Mouse (Mus musculus): ENCODE results near the gene Nbea. TPM values are rescaled to one million over a fixed set of nuclear protein-coding genes. Genes with fewer than 3 reads are reported as not detected.
"Not testable (repeated sequence)": the region's sequence is repeated elsewhere in the genome, so short reads cannot be mapped to it uniquely, and the experiment has no call there.

The Nbea gene
- polyA plus RNA-seq, 1 experiment from 2014 or later, result 8.5 TPM

- ATAC-seq, result no peak
- H3K36me3 ChIP-seq, result no peaks in the 10 kb centered on the region
- no peak overlapping the region for H3K4me2 ChIP-seq (replicated peaks)
- WGBS, result 59% methylated on average over 2 of the region's 2 CpGs
- no peaks in the 10 kb centered on the region for H3K4me1 ChIP-seq (replicated peaks)
- H3K27ac ChIP-seq, result no peak overlapping the region
- H3K9ac ChIP-seq, result no peak overlapping the region
- no peak overlapping the region for H3K4me3 ChIP-seq (replicated peaks)
- no peaks in the 10 kb centered on the region for H3K27me3 ChIP-seq (replicated peaks)
- no peaks in the 10 kb centered on the region for H3K9me3 ChIP-seq
These were observed 531.2 kb downstream of the Nbea start for GRCm38 (mm10) chr3:55652321-55652720.

GRCm38 (mm10) chr3:55651877-55652276 lies 531.6 kb downstream of the Nbea start:
- Histone ChIP-seq H3K4me2 (replicated peaks) (no peak overlapping the region), H3K9ac (no peak overlapping the region), H3K36me3 (no peaks in the 10 kb centered on the region), H3K27me3 (replicated peaks) (no peaks in the 10 kb centered on the region), H3K27ac (no peak overlapping the region), H3K4me3 (replicated peaks) (no peak overlapping the region), H3K4me1 (replicated peaks) (no peaks in the 10 kb centered on the region), H3K9me3 (no peaks in the 10 kb centered on the region)
- ATAC-seq, result no peak
- WGBS, result 80% methylated on average over 4 of the region's 4 CpGs

- Histone ChIP-seq H3K4me2 (replicated peaks) (no peak overlapping the region), H3K9ac (no peak overlapping the region), H3K27me3 (replicated peaks) (no peaks in the 10 kb centered on the region), H3K9me3 (no peaks in the 10 kb centered on the region), H3K4me1 (replicated peaks) (no peaks in the 10 kb centered on the region), H3K36me3 (no peaks in the 10 kb centered on the region), H3K4me3 (replicated peaks) (no peak overlapping the region), H3K27ac (no peak overlapping the region)
- 72% methylated on average over 5 of the region's 5 CpGs for WGBS
- no peak for ATAC-seq
These were observed 534.0 kb downstream of the Nbea start for GRCm38 (mm10) chr3:55649541-55649940.

- no peak overlapping the region for H3K27ac ChIP-seq
- H3K9me3 ChIP-seq, result no peaks in the 10 kb centered on the region
- no peak overlapping the region for H3K4me2 ChIP-seq (replicated peaks)
- H3K4me1 ChIP-seq (replicated peaks), result no peaks in the 10 kb centered on the region
- no peak overlapping the region for H3K4me3 ChIP-seq (replicated peaks)
- no peak overlapping the region for H3K9ac ChIP-seq
- H3K27me3 ChIP-seq (replicated peaks), result no peaks in the 10 kb centered on the region
- 0 out of 2 replicates have a peak, but pooled peaks cover 3% of the 10 kb centered on the region for H3K36me3 ChIP-seq
- 86% methylated on average over 4 of the region's 4 CpGs for WGBS
- ATAC-seq, result no peak
These were observed 535.2 kb downstream of the Nbea start for GRCm38 (mm10) chr3:55648299-55648698.

GRCm38 (mm10) chr3:55647176-55647575 lies 536.3 kb downstream of the Nbea start:
- no peaks in the 10 kb centered on the region for H3K4me1 ChIP-seq (replicated peaks)
- ATAC-seq, result no peak
- H3K4me2 ChIP-seq (replicated peaks), result no peak overlapping the region
- WGBS, result 63% methylated on average over 6 of the region's 6 CpGs
- 0 out of 2 replicates have a peak, but pooled peaks cover 3% of the 10 kb centered on the region for H3K36me3 ChIP-seq
- H3K27me3 ChIP-seq (replicated peaks), result no peaks in the 10 kb centered on the region
- no peak overlapping the region for H3K9ac ChIP-seq
- H3K9me3 ChIP-seq, result no peaks in the 10 kb centered on the region
- no peak overlapping the region for H3K4me3 ChIP-seq (replicated peaks)
- H3K27ac ChIP-seq, result no peak overlapping the region

GRCm38 (mm10) chr3:55646437-55646836 lies 537.1 kb downstream of the Nbea start:
- 67% methylated on average over 3 of the region's 3 CpGs for WGBS
- H3K36me3 ChIP-seq, result 0 out of 2 replicates have a peak, but pooled peaks cover 3% of the 10 kb centered on the region
- ATAC-seq, result no peak
- H3K4me3 ChIP-seq (replicated peaks), result no peak overlapping the region
- H3K27ac ChIP-seq, result no peak overlapping the region
- H3K4me1 ChIP-seq (replicated peaks), result no peaks in the 10 kb centered on the region
- no peaks in the 10 kb centered on the region for H3K27me3 ChIP-seq (replicated peaks)
- H3K9me3 ChIP-seq, result no peaks in the 10 kb centered on the region
- H3K4me2 ChIP-seq (replicated peaks), result no peak overlapping the region
- H3K9ac ChIP-seq, result no peak overlapping the region

GRCm38 (mm10) chr3:55644035-55644618 lies 539.4 kb downstream of the Nbea start:
- no peak overlapping the region for H3K4me2 ChIP-seq (replicated peaks)
- H3K27me3 ChIP-seq (replicated peaks), result no peaks in the 10 kb centered on the region
- WGBS, result 69% methylated on average over 11 of the region's 11 CpGs
- no peak overlapping the region for H3K4me3 ChIP-seq (replicated peaks)
- no peaks in the 10 kb centered on the region for H3K4me1 ChIP-seq (replicated peaks)
- no peak overlapping the region for H3K27ac ChIP-seq
- no peak overlapping the region for H3K9ac ChIP-seq
- H3K36me3 ChIP-seq, result 0 out of 2 replicates have a peak, but pooled peaks cover 3% of the 10 kb centered on the region
- ATAC-seq, result no peak
- H3K9me3 ChIP-seq, result no peaks in the 10 kb centered on the region

GRCm38 (mm10) chr3:55637660-55638059 lies 545.8 kb downstream of the Nbea start:
- WGBS, result 86% methylated on average over 7 of the region's 7 CpGs
- Histone ChIP-seq H3K27ac (no peak overlapping the region), H3K4me1 (replicated peaks) (no peaks in the 10 kb centered on the region), H3K9me3 (no peaks in the 10 kb centered on the region), H3K27me3 (replicated peaks) (no peaks in the 10 kb centered on the region), H3K9ac (no peak overlapping the region), H3K4me2 (replicated peaks) (no peak overlapping the region), H3K36me3 (no peaks in the 10 kb centered on the region), H3K4me3 (replicated peaks) (no peak overlapping the region)
- ATAC-seq, result no peak

GRCm38 (mm10) chr3:55635542-55636172 lies 547.8 kb downstream of the Nbea start:
- Histone ChIP-seq H3K36me3 (no peaks in the 10 kb centered on the region), H3K27ac (no peak overlapping the region), H3K4me3 (replicated peaks) (no peak overlapping the region), H3K27me3 (replicated peaks) (no peaks in the 10 kb centered on the region), H3K4me1 (replicated peaks) (no peaks in the 10 kb centered on the region), H3K9ac (no peak overlapping the region), H3K9me3 (no peaks in the 10 kb centered on the region), H3K4me2 (replicated peaks) (no peak overlapping the region)
- no peak for ATAC-seq
- WGBS, result 34% methylated on average over 8 of the region's 8 CpGs

GRCm38 (mm10) chr3:55627054-55627453 lies 556.4 kb downstream of the Nbea start:
- Histone ChIP-seq H3K27me3 (replicated peaks) (no peaks in the 10 kb centered on the region), H3K4me3 (replicated peaks) (no peak overlapping the region), H3K4me1 (replicated peaks) (no peaks in the 10 kb centered on the region), H3K4me2 (replicated peaks) (no peak overlapping the region), H3K9ac (no peak overlapping the region), H3K9me3 (no peaks in the 10 kb centered on the region), H3K27ac (no peak overlapping the region), H3K36me3 (peaks cover 4% of the 10 kb centered on the region; the same call in 1 of the 2 replicates)
- no peak for ATAC-seq
- WGBS, result 72% methylated on average over 4 of the region's 4 CpGs

GRCm38 (mm10) chr3:55621958-55622357 lies 561.5 kb downstream of the Nbea start:
- not testable (repeated sequence) for H3K4me2 ChIP-seq (replicated peaks); H3K27me3 ChIP-seq (replicated peaks); H3K36me3 ChIP-seq; H3K4me1 ChIP-seq (replicated peaks); H3K4me3 ChIP-seq (replicated peaks); H3K9ac ChIP-seq; ATAC-seq; H3K27ac ChIP-seq; H3K9me3 ChIP-seq
- WGBS, result 88% methylated on average over 3 of the region's 3 CpGs

- no peaks in the 10 kb centered on the region for H3K4me1 ChIP-seq (replicated peaks)
- no peak for ATAC-seq
- no peaks in the 10 kb centered on the region for H3K27me3 ChIP-seq (replicated peaks)
- no peak overlapping the region for H3K4me3 ChIP-seq (replicated peaks)
- no peak overlapping the region for H3K27ac ChIP-seq
- H3K36me3 ChIP-seq, result no peaks in the 10 kb centered on the region
- no peak overlapping the region for H3K4me2 ChIP-seq (replicated peaks)
- 91% methylated on average over 3 of the region's 3 CpGs for WGBS
- no peak overlapping the region for H3K9ac ChIP-seq
- H3K9me3 ChIP-seq, result no peaks in the 10 kb centered on the region
These were observed 565.1 kb downstream of the Nbea start for GRCm38 (mm10) chr3:55618396-55618795.
